Mouse (Mus musculus): ENCODE results near the gene Gpr3.

Gpr3 gene

DNA sequence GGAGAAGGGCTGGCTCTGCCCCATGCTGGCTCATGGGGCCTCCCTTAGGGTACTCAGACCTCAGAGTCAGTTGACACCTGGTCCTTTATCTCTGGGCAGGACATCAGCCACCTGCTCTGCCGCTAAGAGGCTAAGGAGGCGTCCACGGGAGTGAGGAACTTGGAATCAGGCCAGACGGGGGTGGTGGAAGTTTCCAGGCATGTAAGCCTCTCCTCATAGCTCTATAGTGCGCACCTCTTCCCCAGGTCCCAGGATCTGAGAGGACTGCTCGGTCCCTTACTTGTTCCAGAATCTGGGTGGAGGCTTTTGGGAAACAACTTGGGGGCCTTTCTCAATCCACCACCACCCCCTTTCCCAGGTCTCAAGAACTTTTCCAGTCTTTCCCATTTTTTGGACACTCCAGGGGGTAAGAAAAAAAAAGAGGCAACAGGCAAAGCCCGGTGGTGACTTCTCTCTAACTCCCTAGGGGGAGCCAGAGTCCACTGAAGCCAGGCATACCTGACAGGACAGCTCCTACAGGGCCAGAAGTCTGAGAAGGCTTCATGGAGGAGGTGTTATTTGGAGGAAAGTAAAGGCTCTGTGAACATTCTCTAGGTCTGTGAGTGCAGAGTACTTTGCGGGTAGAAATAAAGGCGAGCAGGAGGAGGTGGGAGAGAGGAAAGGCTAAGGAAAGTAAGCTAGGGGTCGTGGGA lies 21.1 kb upstream of the Gpr3 start:
- peak; percentile 62 to 76 for DNase-seq

DNA sequence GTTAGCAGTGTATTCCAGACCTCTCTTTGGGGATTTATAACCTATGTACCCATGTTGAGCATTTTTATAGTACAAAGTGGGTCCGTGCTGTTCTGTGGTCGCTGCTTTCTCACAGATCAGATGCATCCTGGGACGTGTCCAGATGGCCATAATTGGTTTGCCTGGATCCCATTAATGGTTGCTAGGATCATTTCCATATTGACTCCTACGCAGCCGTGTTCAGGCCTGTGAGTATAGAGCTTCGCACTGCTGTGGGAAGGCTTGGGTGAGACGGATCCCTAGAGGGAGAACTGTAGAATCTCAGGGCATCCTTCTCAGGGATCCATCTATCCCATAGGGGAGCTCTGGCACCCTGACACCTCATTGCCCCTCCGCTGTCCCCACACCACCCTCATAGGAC lies 17.2 kb upstream of the Gpr3 start:
- DNase-seq = no peak

DNA sequence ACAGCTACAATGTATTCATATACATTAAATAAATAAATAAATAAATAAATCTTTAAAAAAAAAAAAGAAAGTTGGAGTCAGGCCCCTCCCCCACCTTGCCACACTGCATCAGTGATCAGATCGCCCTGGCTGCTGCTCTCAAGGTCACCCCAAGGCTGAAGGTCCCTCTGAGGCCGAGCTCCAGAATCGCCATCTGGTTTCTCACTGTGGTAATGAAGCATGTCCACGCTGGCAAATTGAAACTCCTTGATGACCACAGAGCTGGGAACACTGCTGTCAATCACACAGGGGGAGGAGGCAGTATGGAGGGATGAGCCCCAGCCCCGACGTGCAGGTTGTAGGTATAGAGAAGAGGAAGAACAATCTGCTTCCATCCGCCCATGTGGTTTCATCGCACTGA lies 15.3 kb upstream of the Gpr3 start:
- no peak for DNase-seq

DNA sequence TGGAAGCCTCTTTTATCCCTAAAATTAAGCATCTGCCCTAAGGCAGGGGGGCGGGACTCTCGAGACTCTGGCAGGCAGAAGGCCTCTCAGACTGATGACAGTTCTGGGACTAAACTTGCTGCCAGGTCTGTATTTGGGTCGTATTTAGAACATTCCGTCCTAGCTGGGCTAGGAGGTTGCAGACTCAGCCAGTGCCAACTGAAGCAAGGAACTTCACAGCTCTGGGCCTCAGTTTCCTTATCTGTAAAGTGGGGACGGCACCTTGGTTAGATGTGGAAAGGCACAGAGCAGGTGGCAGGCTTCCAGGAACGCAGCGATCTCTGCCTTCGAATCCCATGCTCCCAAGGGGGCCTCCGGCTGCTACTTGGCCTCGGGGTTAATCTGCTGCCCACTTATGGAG lies 13.7 kb upstream of the Gpr3 start:
- DNase-seq = peak in 1 of 2 experiments; percentile 52

DNA sequence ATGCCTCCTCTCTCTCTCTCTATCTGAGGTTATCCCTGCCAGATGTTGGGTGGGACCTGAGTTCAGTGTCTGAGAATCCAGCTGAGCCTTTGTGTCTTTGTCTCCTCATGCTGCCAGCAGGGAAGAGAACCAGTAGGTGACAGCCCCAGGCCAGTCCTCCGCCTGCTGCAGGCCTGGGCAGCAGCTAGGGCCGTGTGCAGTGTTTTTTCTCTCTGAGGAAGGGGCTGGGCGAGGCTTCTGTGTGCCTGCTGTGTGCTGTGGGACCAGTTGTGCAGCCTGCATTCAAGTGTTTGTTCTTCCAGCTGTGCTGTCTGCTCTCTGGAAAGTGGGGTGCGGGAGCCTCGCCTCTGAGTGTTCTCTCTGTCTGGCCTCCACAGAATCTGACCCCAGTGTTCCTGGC lies 11.5 kb upstream of the Gpr3 start:
- DNase-seq = no peak

DNA sequence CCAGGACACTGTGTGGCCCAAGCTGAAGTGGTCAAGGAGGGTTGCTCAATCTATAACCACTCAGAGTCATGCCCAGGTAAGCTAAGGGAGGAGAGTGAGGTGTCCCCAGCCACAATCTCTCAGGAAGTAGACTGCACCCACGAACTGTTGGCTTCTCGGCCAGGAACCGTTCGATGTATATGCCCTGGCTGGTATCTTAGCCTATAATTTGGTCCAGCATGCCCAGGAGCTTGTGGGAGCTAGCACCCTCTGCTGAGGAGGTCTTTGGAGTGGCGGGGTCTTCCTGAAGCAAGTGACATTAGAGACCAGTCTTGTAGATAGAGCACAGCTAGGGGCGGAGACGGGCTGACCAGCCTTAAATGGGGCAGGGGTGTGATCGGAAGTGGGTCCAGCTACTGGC lies 9.4 kb upstream of the Gpr3 start:
- DNase-seq = no peak

DNA sequence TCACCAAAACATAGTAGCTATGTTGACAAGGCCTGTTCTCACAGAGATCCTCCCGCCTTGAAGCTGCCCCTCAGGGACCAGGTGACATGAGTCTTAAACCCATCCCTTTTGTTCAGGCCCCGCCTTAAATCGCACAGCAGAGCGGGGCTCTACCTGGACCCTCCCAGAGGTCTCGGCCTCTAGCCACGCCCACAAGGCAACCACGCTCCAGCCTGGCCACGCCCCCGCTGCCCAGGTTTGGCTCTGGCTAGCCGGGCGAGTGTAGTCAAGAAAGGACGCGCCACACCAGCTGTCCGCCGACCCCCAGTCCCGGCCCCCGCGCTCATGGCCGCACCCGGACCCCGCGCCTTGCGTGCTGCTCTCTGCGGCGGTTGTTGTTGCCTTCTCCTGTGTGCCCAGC lies 8.3 kb upstream of the Gpr3 start:
- DNase-seq = peak; percentile 66 to 79

DNA sequence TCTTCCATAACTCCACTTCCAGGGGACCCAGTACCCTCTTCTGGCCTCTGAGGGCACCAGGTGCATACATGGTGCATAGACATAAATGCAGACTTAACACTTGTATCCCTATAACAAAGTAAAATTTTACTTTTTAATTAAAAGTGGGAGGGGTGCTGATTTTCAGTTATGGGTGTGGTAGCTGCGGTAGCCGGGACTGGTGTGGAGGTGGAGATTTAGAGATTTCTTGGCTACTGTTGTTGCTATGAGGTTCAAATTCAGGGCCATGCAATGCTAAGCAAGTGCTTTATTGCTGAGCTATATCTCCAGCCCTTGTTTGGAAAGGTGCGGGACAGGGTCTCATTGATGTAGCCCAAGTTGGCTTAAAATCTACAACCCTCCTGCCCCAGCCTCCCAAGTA lies 6.4 kb upstream of the Gpr3 start:
- DNase-seq = no peak

DNA sequence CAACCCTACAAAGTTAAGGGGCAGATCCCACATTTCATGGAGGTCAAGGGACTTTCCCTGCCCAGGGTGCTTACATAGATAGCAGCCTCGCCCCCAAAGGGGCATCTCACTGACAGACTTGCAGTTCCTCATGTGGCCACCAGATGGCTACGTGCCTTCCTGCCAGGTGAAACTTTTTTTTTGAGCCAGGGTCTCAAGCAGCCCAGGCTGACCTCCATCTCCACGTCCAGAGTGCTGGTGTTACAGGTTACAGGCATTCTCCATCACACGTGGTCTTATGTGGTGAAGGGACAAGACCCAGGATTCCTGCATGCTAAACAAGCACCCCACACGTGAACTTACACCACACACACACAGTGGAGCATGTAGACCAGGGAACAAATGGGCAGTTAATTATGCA lies 5.3 kb upstream of the Gpr3 start:
- peak; percentile 44 to 54 for DNase-seq

DNA sequence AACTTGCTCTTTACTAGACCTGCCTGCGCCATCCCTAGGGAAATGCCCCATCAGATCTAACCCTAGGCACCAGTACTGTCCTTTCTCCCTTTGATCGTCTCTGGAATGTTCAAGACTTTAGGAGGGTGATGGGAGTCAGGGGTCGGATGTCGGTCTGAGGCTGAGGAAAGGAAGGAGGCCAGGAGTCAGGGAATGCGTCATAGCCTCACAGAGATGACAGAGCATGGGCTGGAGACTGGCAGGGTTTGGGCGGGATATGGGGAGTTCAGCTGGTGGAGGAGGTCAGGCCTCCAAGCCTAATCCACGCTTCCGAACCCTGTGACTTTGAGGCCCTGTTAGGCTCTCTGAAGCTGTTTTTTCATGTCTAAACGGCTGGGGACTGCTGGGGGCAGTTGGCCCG lies 1.3 kb upstream of the Gpr3 start:
- no peak for DNase-seq

DNA sequence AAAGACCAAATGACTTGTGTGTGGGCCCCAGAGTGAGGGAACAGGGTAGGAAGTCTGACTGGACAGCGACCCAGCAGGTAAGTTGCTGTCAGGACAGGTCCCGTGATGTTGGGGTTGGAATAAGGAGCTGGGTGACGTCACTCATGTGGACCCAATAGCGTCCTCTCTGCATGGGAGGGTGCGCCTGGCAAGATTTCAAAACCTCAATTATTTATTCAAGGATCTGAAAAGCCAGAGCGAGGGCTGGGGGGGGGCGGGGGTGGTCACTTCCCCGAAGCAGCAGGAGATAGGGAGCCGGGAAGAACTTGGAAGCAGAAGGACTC lies 893 bp upstream of the Gpr3 start:
- DNase-seq = peak; percentile 54 to 77

DNA sequence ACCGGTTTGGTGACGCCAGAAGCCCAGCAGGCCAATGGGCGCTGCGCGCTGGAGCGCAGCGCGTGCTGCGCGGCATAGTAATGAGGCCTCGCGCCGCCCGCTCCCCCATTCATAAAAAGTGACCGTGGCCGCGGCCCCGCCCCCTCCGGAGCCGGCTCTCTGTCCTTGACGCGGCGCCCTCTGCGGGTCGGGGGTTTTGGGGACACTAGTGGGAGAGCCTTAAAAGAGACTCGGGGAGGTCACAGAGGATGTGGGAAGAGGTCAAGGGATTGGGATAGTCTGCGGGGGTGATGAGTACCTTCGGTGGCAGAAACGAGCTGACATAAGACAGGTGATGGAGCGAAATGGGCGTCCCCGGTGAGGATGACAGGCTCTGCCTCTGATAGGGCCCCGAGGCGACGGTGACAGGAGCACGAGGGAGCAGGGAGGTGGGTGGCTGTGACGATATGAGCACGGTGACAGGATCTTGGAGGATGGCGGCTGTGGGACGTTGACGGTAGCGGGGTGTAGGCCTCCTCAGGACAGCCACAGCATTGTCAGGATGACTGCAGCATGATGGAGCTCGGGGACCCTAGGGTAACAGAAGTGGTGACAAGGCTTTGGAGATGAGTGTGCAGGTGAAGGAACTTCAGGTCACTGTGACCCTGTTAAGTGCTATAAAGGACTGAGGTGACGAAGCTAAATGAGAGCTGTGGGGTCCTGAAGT lies 379 bp upstream of the Gpr3 start:
- peak; percentile 82 to 86 for DNase-seq

DNA sequence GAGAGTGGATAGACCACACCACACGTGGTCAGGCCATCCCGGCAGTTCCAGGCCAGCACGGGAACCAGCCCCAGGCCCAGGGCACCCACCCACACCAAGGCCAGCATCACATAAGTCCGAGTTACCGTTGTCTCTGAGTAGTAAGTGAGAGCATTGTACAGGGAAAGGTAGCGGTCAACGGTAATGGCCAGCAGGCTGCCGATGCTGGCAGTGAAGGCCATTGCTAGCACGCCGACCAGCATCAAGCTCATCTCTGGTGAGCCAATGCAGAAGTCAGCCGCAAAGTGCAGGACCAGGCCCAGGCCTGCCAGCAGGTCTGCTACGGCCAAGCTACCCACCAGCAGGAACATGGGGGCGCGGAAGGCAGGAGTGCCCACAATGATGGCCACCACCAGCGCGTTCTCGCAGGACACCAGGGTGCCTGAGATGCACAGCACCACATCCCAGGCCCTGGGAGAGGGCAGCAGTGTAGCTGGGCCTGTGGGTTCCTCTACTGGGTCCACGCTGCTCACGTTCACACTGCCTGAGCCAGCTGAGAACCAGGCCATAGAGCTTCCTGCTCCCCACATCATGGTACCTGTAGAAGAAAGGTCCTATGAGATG lies 1.4 kb downstream of the Gpr3 start:
- DNase-seq = no peak

DNA sequence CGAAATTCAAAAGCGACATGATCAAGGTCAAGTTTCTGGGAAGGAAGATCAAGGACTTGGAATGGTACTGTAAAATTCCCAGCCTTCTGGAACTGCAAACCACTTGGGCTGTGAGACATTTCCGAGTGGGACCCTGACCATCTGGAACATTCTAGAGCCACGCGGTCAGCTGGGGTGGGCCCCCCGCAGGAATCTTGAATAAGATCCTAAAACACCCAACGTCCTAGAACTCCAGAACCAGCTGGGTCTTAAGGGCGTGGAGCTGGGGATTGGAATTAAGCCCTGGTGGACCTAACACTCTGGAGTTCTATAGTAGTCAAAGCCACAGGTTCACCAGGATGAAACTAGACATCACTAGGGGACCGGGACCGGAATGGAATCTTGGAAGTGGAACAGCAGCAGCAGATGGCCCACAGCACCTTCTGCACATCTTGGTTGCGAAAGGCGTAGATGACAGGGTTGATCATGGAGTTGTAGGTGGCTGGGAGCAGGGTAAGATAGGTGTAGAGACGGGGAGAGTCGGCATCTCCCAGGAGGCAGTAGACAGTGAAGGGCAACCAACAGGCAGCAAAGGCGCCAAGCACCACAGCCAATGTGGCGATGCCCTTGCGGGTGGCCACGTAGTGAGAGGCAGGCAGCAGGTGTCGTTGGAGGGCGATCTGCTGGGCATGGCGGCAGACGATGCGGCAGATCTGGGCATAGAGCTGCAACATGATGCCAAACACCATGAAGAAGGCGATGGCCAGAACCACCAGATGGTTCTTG lies 2.1 kb downstream of the Gpr3 start:
- no peak for DNase-seq

DNA sequence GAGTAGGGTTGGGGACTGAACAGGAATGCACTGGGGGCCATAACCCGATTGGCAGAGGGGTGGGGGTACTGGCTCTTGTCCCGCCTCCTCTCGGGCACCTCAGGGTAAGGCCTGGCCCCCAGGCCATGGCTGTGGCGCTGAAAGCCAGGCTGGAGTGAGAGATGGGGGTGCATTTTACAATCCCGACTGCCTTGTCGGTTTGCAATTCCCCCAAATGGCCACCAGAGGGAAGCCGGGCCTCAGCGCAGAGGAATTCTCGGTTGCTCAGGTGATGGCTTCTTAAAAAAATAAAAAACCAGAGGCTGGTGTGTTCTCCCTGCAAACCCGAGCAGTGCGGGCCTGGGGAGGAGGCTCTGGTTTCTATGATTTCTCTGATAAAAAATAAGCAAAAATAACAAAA lies 3.0 kb downstream of the Gpr3 start:
- peak; percentile 46 to 55 for DNase-seq

DNA sequence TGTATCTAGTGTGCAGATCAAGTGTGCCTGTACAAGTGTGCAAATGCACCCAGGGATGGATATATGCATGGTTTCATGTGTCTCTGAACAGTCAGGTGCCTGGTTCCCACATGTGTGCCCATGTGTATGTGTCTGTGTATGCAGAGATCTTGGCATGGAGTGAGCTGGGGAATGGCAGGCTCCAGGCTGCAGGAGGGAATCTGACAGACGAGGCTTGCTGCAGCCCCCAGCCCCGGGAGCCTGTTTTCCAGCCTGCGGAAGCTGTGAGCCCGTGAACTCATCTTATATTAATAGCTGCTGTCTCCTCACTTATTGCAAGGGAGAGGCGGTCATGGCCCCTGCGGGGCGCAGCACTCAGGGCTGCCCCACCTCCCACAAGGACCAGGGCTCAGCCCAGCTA lies 8.0 kb downstream of the Gpr3 start:
- no peak for DNase-seq

DNA sequence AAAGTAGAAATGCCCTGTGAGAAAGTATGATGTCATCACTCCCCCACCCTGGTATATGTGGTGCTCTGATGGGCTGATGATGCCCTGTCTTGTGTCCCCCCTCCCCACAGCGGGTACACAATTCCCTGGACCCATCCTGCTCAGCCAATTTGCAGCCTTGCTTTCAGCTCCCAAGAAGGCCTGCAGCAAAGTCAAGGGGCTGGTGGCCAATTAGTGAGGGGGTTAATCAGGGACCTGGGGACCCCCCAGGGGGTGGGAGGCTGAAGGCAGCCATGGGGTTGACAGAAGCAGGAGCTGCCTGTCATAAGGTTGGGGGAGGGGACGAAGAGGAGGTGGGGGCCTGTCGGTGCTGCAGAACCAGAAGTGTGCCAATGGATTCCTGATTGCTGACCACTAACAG lies 8.7 kb downstream of the Gpr3 start:
- DNase-seq = no peak

DNA sequence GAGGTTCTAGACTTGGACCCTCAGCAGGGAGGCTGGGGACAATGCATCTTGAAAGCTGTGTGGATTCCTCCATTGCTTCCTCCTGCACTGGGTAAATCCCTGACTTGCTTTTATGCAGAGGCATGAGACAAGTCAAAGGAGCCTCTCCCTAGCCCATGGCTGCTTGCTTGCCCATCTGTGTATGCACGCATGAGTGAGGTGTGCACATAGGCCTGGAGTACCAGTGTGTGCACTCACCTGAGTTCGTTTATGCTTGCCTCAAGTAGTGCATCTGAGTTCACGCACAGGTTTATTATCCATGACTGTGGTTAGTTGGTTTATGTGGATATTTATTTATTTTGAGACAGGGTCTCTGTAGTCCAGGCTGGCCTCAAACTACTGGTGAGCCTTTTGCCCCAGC lies 10.1 kb downstream of the Gpr3 start:
- no peak for DNase-seq

DNA sequence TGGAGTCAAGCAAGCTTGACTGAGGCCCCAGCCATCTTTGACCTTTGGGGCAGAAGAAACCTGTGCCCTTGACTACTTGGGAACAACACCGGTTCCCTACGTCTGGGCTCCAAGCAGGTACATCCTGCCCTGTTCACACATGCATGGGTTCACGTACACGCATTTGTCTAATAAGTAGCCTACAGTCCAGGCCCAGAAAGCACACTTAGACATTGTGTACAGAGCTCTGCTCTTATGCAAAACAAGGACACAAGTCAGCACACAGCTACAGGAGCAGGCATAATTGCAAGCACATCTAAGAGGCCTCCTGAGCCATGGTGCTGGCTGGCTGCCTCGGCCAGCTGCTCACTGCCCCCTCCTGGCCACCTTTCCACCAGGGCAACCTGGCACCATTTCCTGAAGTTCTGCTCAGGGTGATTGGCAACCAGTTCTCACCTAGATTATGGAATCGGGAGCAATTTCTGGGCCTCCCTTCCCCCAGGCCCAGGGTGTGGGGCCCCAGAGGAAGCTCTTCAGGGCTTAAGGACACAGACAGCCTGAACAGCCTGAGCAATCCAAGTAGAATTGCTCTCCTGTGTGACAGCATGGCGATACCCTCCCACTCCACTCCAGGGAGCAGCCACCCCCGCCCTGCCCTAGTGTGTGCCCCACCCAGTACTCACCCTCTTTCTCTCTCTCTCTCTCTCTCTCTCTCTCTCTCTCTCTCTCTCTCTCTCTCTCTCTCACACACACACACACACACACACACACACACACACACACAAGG lies 11.1 kb downstream of the Gpr3 start:
- DNase-seq = peak; percentile 81 to 84

DNA sequence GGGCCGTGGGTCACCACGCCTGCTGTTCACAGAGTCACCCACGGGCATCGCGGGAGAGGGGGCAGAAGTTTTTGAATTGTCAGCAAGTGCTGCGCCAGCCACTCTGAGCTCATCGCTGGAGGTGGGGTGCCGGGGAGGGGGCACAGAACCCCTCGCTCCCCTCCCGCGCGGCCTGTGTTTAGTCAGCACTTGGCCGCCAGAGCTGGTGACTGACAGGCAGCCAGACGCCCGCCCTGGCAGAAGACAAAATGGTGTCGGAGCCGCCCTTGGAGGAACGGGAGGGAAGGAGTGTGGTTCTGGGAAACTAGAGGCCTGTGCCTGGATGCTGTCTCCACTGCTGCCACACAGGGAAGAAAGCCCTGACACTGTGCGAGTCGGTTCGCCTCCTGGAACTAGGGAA lies 12.0 kb downstream of the Gpr3 start:
- peak in 1 of 2 experiments; percentile 43 for DNase-seq

DNA sequence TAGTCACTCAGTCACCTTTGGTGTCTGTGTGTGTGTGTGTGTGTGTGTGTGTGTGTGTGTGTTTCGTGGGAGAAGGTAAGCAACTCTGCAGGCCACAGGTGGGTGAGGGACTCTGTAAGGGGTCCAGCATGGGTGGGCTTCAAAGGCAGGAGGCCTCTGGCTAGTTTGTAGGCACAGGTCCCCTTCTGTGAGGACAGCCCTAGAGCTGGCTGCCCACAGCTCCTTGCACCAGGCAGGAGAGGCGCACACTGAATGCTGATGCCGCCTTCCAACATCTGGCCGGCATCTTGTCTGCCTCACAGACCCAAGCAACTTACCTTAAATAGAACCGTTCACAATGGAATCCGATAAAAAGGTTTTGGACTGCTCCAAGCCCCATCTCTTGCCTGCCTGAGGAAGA lies 12.6 kb downstream of the Gpr3 start:
- no peak for DNase-seq

DNA sequence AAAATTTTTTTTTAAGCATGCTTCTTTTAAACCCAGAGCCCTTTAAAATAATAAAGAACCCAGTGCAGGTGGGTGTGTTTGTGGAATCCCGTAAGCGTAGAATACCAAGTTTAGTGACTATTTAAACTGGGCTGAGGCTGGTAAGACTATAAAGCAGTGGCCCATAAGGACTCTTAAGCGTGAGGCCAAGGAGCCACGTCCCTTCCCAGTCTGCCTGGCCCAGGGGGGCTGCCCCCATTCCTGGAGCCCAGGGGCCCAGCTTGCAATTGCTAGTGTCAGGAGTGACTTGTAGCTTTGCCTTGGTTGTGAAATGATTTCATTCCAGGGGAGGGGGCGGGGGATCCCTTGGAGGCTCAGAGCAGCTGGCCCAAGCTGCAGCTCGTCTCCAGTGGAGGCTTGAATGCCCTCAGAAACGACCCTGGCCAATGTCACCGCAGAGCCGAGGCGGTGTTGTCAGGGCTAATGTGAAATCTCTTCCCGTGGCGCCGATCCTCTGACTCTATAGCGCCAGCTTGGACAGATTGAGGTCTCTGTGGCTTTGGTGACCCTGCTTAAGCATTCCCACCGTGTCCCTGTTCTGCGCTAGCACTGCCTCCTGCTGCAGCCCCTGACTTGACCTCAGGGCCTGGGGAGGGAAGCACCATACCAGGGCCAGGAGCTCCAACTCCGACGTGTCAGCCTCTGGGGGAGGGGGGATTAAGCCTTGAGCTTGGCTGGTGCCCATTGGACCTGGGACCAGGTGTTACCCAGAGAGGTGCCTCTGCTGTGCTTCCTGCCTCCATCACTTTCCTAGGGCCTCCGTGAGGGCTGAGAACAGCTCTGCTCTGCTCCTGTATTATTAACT lies 13.8 kb downstream of the Gpr3 start:
- no peak for DNase-seq

All from lung, adult 18-20 months (tissue).